Mouse (Mus musculus): ENCODE results near the gene Tmem163.

Gene Tmem163

DNA sequence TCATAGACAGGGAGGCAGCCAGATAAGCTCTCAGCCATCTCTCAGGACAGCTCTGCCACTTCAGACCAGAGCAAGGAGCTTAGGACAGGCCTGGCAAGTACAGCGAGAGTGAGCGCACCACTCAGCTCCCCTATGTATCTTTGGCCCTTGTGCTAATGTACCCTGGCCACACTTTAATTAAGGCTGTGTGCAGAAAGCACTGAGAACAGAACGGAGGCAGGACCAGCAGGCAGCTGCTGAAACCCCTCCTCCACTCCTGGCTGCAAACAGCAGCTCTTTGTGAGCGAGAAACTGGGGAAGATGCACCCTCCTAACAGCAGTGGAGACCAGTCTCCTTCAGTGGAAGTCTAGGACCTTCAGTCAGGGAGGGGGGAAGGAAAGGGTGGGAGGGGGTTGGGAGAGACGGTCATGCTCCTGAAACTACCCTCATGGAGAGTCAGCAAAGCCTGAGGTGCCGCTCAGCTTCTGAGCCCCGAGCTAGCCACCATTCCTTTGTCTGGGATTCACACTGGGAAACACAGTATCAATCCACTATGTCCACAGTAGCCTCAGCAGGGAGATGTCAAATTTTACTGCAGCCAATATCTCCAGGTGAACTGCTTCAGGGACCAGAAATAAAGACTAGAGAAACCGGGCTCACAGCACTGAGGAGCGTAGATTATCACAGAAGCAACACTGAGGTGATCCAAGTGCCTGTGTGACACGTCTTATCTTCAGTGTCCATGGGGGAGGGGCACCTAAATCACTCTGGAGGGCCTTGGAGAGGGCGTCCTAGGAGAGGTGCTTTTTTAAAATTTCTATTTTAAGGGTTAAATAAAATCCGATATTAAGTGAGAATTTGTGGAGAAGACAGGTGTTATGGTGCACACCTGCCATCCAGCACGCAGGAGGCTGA is 18.0 kb downstream of the Tmem163 start:
- in situ Hi-C loops (cut with MboI, MseI), result no loop called here

DNA sequence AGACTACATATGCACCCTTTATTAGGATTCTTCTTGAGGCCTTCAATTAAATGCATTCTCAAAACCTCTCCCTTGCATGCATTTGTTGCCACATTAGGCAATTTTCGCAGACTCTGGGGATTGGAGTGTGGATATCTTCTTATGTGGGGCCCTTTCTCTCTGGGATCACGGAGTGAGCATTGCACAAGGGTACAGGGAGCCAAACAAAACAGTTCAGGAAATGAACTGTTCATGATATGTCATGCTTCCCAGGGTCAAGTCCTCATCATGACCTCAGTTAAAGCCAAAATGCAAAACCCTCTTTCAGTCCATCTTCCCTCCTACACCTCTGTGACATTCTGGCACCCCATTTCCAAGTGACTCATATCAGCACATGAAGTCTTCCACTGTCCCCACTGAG is 27.8 kb downstream of the Tmem163 start:
- in situ Hi-C loops (cut with MboI, MseI), result no loop called here

DNA sequence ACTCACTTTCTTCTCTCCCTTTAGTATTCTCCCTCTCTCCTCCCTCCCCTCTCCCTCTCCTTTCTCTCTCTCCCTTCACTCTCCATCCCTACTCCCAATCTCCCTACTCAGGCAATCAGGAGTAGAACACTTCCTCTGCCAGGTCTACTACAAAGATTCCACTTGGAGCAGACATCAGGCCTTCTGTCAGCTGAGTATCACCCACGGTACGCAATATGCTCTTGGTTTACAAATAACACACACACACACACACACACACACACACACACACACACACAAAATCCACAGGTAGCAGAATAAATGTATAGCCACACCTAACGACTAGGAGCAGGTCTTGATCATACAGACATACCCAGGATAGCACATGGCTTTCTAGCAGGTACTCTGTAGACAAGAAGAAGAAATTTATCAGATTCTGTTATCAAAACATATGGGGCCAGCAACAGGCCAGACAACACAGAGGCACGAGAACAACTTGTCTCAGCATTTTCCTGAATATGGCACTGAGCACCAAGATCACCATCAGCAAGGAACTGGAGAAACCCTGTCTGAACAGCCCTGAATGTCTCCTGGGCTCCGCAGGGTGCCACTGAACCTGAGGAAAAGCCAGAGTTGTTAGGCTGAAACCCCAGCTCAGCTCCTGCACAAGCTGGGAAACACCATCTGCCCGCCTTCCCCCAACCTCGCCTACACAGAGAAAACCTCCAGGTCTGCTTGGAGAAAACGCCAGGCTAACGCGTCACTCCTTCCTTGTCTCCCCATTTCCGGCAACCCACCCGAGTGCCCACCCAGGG is 36.2 kb downstream of the Tmem163 start:
- in situ Hi-C loops (cut with MboI, MseI), result no loop called here

DNA sequence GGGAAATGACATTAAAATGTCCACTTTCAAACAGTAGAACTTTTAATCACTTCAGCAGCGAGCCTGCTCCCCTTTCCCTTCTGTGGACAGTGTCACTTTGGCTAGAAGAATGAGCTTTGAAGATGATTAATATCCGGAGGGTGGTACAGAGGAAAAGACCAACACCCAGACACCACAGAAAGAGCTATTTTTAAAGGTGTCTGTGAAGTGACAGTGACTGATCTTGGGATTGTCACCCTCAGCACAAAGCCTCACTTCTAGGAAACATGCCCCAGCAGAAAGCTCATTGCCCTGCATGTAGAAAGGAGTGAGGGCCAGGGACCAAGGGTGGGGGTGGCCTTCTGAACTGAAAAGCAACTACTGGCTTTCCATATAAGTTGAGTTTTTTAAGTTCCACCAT is 41.4 kb downstream of the Tmem163 start:
- in situ Hi-C loops (cut with MboI, MseI), result no loop called here

DNA sequence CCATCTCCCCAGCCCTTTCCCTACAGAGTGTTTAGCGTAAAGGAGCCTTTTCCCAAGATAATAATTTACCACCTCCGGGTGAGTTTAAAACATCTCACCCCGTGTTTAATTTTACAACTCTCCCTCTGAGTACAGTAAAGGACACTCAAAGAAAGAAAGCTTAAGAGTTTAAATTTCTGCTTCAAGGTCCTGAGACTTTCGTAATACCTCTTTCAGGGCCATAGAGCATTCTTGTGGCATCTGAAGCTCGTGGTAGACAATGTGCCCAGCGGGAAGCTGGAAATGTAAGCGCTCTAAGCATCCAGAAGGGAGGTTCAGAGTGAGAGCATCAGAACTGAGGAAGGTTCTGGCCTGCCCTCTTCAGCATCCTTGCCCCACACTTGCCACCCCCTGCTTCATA is 52.2 kb downstream of the Tmem163 start:
- in situ Hi-C loops (cut with MboI, MseI), result no loop called here

DNA sequence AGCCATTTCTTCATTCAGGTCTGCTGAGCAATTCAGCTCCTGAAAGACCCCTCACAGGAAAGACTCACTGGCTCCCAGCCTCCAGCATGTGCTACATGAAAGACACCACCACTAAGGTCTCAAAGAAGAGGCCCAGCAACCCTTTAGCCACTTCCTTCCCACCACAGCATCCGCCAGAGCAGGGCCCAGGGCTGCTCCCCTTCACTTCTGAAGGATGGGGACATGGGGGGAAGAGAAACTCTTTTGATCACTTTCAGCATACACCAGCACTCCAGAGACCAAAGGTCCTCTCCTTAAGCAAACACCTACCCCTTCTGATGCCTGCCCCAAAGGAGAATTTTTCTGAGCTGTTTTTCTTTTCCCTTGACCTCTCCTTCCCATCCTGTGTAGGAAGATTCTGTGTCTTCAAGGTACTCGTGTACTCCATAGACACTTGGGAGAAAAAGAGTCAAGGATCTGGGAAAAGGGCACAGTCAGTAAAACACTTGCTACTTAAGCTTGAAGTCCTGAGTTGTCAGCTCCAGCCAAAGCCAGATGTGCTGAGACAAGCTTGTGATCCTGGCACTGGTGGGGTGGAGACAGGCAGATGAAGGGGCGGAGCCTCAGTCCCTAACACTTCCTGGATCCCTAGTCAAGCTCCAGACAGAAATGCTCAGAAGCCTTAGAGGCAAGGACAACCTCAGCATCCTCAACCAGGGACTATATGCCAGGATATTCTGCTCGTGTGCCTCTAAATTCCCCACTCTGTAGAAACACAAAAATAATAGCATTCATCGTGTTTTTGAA is 53.6 kb downstream of the Tmem163 start:
- in situ Hi-C loops (cut with MboI, MseI), result no loop called here

DNA sequence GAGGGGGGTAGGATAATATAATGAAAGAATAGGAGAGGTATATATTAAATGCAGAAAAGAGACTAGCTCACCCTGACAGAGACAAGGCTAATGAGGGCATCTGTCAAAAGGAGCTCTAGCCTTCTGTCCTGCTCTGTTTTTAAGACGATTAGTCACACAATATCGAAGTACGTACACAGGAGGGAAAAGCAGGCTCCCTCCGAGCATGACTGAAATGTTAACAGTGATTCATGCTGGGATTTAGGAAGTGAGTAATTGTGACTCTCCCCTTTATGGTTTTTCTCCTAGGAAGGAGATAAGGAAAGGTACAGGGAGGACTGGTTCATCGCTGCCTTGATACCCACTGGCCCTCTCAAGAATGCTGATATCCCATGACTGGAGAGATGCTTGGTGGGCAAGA is 57.0 kb downstream of the Tmem163 start:
- in situ Hi-C loops (cut with MboI, MseI), result no loop called here

DNA sequence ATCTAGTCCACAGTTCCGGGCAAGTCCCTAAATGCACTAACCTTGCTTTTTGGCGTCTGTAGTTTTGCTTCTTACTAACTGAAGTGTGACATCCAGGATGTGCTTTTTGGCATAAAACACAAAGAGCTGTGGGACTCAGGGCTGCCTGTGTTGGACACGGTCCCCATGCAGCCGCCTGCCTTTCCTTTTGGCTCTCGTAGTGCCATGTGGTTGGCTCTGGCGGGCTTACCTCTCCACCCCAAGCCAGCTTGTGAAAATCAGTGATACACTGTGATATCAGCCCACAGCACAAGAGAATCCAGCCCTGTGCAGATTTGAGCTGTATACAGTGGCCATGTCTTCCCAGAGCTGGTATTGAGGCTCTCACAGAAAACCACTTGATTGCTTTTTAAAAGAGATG is 60.3 kb downstream of the Tmem163 start:
- in situ Hi-C loops (cut with MboI, MseI), result no loop called here

DNA sequence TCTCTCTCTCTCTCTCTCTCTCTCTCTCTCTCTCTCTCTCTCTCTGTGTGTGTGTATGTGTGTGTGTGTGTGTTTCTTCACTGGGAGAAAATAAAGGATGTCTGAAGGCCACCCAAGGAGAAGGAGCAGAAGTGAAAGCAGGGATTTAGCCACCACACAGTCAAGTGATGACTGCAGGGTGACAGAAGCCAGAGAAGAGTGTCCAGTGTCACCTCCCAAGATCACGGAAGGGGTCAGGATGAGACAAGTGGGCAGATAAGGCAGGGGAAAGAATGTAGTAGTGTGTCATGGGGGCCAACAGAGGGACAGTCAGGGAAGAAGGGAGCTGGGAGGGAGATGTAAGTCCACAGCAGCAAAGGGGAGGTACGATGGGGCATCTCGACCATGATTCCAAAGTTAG is 69.0 kb downstream of the Tmem163 start:
- in situ Hi-C loops (cut with MboI, MseI), result no loop called here

DNA sequence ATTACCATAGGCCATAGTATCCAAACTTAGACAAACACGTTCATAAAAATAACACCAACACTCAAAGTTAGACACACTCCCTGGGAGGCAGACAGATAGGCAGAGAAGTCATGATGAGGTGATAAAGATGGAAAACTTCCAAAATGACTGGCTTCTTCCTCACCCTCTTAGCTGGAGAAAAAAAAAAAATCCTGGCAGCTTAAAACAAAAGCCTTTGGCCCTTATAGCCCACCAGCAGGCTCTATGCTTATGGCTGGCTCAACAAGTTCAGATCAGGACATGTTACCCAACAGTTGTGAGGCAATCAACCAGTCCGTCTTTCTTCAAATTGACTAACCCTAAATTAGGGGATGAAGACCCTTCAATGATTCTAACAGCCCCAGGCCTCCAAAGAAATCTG is 69.5 kb downstream of the Tmem163 start:
- in situ Hi-C loops (cut with MboI, MseI), result no loop called here

DNA sequence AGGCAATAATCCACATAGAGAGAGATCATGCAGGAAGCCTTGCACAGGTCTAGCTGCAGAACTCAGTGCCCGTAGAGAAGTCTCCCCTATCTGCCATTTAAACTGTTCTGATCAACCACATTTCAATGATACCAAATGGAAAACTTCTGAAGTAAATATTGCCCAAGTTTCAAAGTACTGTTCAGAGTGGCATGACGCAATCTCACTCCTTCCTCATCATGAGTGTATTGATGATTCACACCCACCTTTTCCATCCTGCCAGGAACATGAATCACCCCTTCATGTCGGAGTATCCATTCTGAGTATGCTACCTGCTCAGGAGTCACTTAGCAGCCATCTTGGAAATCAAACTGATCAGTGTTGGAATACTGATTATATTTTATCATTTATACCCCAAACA is 71.0 kb downstream of the Tmem163 start:
- in situ Hi-C loops (cut with MboI, MseI), result no loop called here

DNA sequence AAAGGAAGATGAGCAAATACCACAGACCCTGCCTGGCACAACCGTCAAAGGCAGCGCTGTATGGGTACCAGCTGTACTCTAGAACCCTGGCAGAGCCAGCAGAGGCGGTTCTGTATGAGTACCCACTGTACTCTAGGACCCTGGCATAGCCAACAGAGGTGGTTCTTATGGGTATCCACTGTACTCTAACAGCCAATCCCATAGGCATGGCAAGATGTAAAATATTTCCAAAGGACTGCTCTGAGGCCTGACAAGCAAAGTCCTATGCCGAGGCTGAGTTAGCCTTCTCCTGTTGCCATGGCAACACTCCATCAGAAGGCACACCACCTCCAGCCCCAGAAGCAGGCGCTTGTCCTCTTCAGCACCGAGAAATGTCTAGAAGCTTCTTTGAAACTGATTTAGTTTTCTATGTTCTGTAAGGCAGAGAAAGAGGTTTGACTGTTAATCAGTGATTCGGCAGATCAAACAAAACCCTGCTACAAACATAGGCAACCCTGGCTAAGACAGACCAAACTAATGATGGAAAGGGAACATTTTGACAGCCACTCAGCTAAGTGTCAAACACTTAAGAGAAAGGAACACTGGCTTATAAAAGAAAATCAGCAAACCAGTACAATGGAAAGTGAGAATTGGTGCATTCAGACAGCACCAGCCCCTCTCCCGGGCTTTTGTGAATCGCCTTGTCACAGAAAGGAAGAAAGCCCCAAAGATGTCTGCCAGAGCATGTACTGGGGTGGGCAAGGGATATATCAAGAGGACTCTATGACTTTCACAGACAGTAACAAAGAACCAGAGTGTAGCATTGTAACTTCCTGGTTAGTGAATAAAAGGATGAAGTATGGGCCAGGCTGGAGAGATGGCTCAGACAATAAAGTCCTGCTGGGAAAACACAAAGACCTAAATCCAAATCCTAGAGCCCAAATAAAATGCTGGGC is 75.4 kb downstream of the Tmem163 start:
- in situ Hi-C loops (cut with MboI, MseI), result no loop called here

DNA sequence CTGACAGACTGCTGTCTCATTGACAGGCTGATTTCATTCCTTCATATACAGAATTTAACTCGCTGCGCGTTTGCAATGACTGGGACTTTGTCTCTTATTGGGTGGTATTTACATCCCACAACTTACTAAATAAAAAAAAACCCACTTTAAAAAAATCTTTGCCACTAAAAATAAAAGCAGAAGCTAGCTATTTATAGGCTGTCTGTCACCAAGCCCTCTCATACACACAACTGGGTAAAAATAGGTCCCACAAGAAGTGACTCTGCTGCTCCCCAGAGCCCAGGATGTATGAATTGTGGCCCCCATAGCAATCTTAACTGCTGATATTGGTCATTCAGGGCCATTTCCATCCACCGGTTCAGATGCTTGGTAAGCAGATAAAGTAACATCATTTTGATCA is 83.2 kb downstream of the Tmem163 start:
- in situ Hi-C loops (cut with MboI, MseI), result no loop called here

DNA sequence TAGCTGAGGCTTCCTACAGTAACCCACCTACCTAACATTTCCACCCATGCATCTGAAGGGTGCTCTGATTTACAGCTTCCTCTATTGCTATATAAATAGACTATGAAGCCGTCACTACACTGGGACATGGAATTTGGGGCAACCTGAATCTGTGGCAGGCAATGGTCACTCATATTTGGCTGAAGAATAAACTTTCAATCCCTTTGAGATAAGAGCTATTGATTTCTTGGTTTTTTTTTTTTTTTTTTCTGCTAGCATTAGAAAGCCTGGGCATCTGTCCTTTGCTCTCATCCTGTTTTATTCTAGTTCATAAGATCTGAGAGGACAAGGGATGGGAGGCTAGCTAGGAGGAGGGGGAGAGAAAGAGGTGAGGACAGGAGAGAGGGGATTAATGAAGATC is 83.6 kb downstream of the Tmem163 start:
- in situ Hi-C loops (cut with MboI, MseI), result no loop called here

DNA sequence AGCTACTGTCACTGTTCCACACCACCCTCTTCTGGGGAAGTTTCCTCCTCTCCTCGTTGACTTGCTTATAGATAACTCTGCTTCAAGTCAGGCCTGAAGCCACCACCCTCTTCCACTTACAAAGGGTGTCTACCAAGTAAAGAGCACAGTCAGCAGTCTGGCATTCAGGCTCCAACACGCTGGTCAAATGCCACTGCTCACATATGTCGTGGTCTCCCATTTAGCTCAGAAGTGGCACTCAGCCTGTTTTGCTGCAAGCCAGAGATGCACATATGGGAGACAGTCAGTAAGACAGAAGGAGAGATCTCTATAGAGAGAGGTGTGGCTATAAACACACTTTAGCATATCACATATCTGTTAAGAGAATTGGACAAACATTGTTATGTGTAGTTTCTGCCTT is 89.8 kb downstream of the Tmem163 start:
- in situ Hi-C loops (cut with MboI, MseI), result no loop called here

DNA sequence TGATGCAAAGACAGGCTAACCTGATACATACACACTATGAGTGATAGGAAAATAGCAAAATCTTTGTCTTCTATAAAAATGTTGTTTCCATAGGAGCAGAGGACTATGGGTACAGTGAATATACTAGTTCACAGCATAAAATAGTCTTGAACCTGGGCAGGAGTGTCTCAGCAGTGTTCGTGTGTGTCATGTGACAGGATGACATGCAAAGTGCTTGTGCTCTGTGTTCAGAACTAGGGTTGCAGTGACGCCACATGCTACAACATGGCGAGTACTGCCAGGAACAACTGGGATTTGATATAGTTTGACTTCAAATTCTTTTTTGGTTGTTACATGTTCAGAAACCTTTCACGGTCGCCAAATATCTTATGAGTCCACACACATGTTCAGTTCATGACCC is 92.3 kb downstream of the Tmem163 start:
- in situ Hi-C loops (cut with MboI, MseI), result no loop called here

DNA sequence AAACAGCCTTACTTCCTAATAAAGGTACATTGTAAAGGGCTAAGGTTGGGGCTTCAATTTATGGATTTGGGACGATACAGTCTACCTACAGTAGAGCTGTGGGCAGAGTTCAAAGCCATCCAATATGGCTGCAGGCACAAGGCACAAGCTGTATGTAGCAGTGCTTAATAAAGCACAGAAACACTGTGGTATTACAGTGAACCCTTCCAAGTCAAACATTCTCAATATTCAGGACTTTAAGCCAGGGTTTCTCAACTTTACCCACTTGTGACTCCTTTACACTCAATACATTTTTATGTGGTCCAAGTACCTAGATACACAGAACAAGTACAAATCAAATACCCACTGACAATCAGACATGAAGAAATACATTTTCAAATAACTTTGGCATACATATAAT is 93.2 kb downstream of the Tmem163 start:
- in situ Hi-C loops (cut with MboI, MseI), result no loop called here

DNA sequence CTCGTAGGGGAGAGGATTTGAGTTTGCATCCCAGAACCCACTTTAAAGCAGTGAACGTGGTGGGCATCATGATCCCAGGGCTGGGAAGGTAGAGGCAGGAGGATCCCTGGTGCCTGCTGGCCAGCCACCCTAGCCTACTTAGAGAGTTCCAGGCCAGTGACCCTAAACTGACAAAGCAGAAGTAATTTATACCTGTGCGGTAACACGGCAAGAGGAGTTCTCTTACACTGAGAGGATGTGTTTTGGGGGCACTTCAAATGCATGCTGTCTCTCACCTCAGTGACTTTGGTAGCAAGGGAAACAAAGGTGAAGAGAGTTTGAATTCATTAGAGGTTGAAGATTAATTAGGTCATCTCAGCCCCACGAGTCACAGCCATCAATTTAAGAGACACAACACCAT is 101.4 kb downstream of the Tmem163 start:
- in situ Hi-C loops (cut with MboI, MseI), result no loop called here

DNA sequence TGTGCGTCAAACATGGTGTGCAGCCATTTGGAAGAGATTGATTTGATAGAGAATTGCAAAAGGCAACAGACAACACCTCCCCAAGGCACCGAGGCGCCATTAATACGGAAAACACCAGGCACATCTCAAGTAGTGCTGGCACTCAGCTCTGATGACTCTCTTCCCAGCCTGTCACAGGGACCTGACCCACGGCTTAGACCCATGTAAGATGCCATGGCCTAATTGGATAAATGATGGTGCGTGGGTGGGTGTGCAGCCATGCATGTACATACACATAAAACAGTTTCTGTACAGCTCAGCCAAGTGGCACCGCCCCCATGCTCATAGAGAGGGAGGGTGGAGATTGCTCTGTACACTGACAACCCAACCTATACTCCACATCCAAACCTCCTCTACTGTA is 102.3 kb downstream of the Tmem163 start:
- in situ Hi-C loops (cut with MboI, MseI), result no loop called here

DNA sequence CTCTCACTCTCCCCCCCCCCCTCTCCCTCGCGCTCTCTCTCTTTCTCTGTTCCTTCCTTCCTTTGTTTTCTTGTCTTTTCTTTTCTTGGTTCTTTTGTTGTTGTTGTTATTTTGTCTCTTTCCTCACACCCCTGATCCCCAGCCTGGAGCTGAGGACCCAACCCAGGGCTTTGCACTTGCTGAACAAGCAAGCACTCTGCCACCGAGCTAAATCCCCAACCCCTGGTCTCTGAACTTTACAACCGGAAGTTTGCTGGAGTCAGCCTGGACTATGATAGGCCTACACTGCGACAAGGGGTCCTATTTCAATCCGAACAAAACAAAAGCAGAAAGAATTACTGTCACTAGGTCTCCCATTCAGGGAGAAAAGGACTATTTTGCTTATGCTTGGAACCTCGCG is 102.8 kb downstream of the Tmem163 start:
- in situ Hi-C loops (cut with MboI, MseI), result no loop called here

DNA sequence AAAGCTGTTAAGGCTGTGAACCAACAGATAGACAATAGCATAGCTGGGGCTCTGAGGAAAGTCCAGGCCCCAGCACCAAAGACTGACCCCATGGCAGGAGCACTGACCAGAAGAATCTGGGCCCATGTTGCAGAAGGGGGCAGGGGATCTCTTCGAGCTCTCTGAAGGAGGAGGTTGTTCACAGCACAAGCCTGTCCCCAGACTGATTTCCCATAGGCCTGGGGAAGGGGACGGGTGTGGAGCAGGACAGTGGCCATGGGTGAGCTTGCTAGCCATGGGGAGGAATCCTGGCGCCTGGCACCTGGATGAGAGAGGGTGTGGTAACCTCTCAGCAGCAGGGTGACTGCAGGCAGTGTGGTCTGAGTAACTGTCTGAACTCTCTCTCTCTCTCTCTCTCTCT is 103.2 kb downstream of the Tmem163 start:
- in situ Hi-C loops (cut with MboI, MseI), result no loop called here
